Mouse (Mus musculus) heart, embryonic 11.5 days (tissue): ENCODE measurements at regions not wholly inside any gene's neighbourhood (a gene's known extent, or its start where the extent isn't known, plus 50 kb on each side); places are given as distances from the start of the nearest gene placed in this dataset.

ENCODE experiments used
- ATAC-seq: fragments of 200-750 bp; cut with Nextera tagmentation; replicated peaks from 2 replicates; pipeline ENCODE4 v1.8.0; 2017; ENCODE audit warnings: moderate library complexity; ENCODE audit not compliant: insufficient number of reproducible peaks, low FRiP score, low TSS enrichment
- H3K27ac ChIP-seq: fragments of 300-500 bp; sonication (generic); 2 replicates; pipeline ENCODE4 v1.5.1; 2014; ENCODE audit warnings: mild to moderate bottlenecking, low read depth, low read length
- H3K27me3 ChIP-seq: fragments of 300-500 bp; sonication (generic); 2 replicates; pipeline ENCODE4 v1.6.1; 2014; ENCODE audit warnings: mild to moderate bottlenecking, low read length, mixed read lengths; ENCODE audit not compliant: control insufficient read depth, insufficient read depth
- H3K36me3 ChIP-seq: fragments of 300-500 bp; sonication (generic); 2 replicates; pipeline ENCODE4 v1.6.1; 2014; ENCODE audit warnings: mild to moderate bottlenecking, low read length, moderate library complexity, mixed read lengths; ENCODE audit not compliant: control insufficient read depth, insufficient read depth
- H3K4me1 ChIP-seq: fragments of 300-500 bp; sonication (generic); 2 replicates; pipeline ENCODE4 v1.6.1; 2014; ENCODE audit warnings: low read length; ENCODE audit not compliant: control insufficient read depth, insufficient read depth
- H3K4me2 ChIP-seq: fragments of 300-500 bp; sonication (generic); 2 replicates; pipeline ENCODE4 v1.6.1; 2014; ENCODE audit warnings: mild to moderate bottlenecking, moderate library complexity
- H3K4me3 ChIP-seq: fragments of 300-500 bp; sonication (generic); 2 replicates; pipeline ENCODE4 v1.5.1; 2014; ENCODE audit warnings: low read depth, low read length
- H3K9ac ChIP-seq: fragments of 300-500 bp; sonication (generic); 2 replicates; pipeline ENCODE4 v1.6.1; 2014; ENCODE audit warnings: mild to moderate bottlenecking, low read depth, low read length, moderate library complexity
- H3K9me3 ChIP-seq: fragments of 300-500 bp; sonication (generic); replicated peaks from 2 replicates; pipeline ENCODE4 v1.6.1; 2016; ENCODE audit warnings: low read length; ENCODE audit not compliant: control insufficient read depth
- WGBS: fragments of 180-500 bp; shearing (Covaris S2); extraction: QIAGEN DNeasy Blood & Tissue Kit; methylation state at CpG from one replicate; pipeline ENCODE4 v1.1.7; 2014; ENCODE audit not compliant: insufficient replicate concordance; 5-methylcytosine and 5-hydroxymethylcytosine counted together

DNA sequence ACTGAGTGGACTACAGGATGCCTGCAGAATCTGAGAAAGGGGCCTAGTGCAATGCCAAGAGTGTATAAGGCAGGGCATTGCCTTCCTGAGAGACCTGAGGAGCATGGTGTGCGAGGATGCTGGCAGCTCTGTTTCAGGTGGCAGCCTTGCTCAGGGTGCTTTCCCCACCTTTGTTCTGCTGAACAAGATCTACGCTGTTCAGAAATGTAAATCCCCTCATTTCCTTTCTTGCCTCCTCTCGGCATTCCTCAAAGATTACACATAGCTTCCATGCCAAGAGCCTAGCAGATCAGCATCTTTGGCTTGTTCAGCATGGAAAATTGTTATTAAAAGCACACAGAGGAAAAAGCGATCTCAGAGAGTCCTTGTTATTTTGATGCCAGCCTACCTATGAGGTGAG is 128.6 kb upstream of the Flrt2 start:
- Histone ChIP-seq H3K4me2 (no peak overlapping the region), H3K4me1 (peaks cover 2% of the 10 kb centered on the region; the same call in 1 of the 2 replicates), H3K36me3 (no peaks in the 10 kb centered on the region), H3K4me3 (no peak overlapping the region), H3K27ac (no peak overlapping the region), H3K27me3 (no peaks in the 10 kb centered on the region), H3K9me3 (no peaks in the 10 kb centered on the region; the same call in 1 of the 2 replicates), H3K9ac (no peak overlapping the region)
- ATAC-seq = no peak
- 39% methylated on average over 4 of the region's 4 CpGs for WGBS

DNA sequence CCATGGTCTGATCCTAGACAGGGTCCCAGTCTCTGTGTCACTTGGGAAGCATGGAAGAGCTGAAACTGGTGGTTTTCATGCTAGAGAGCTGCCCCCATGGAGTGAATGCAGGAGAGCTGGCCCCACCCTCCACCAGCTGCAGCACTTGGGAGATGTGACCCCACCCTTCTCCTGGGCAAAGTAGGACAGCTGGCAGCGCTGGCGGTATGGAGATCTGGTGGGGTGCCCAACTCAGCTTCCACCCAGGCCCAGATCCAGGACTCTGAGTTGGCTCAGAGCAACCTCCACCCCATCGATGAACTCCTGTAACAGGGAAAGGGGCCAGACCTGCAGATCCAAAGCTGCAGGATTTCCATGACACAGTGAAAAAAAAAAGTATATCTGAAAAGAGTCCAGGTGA is 115.3 kb upstream of the Flrt2 start:
- ATAC-seq = no peak
- no peaks in the 10 kb centered on the region for H3K36me3 ChIP-seq
- H3K9ac ChIP-seq = no peak overlapping the region
- H3K4me3 ChIP-seq = no peak overlapping the region
- no peaks in the 10 kb centered on the region for H3K4me1 ChIP-seq
- no peaks in the 10 kb centered on the region for H3K27me3 ChIP-seq
- 78% methylated on average over 3 of the region's 3 CpGs for WGBS
- no peak overlapping the region for H3K27ac ChIP-seq
- no peaks in the 10 kb centered on the region for H3K9me3 ChIP-seq
- H3K4me2 ChIP-seq = no peak overlapping the region

DNA sequence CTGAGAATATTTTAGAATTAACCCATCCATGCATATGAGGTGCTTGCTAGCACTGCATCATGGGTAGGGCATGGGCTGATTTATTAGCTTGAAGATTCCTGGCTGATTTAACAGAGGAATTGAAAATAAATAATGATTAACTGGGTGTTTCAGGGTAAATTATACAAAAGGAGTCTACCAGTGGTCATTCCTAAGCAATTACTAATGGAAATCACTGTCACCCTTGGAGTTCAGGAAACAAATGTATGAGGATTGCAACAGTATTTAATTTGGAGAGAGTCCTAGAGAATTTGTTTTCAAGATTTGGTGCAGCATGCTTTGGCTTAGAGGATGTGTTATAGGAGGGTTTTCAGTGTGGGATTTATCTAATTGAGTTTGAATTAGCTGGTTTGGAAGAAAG is 103.0 kb upstream of the Flrt2 start:
- Histone ChIP-seq H3K27me3 (no peaks in the 10 kb centered on the region), H3K4me2 (no peak overlapping the region), H3K4me3 (no peak overlapping the region), H3K27ac (no peak overlapping the region), H3K9ac (no peak overlapping the region), H3K4me1 (no peaks in the 10 kb centered on the region), H3K36me3 (no peaks in the 10 kb centered on the region), H3K9me3 (no peaks in the 10 kb centered on the region)
- ATAC-seq = no peak

DNA sequence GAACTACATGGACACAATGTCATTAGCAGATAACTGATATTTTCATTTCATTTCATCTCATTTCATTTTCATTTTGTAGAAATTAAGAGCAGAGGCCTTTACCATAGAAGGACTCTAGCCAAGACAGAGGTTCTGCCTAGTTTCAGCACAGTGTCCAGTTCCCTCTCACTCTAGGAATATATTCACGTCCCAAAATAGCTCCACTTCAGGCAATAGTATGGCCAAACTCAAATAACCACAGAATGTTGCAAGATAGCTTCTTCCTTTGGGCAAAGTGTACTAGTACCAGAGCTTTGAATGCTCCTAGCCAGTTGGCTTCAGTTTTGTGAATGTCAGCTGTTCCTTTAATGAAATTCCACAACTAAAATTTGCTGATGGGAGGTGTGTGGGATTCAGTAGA is 72.7 kb upstream of the Flrt2 start:
- Histone ChIP-seq H3K9ac (no peak overlapping the region), H3K27ac (no peak overlapping the region), H3K4me2 (no peak overlapping the region), H3K36me3 (no peaks in the 10 kb centered on the region), H3K9me3 (no peaks in the 10 kb centered on the region), H3K4me3 (no peak overlapping the region), H3K27me3 (no peaks in the 10 kb centered on the region), H3K4me1 (no peaks in the 10 kb centered on the region)
- 51% methylated on average over 1 of the region's 1 CpGs for WGBS
- no peak for ATAC-seq

DNA sequence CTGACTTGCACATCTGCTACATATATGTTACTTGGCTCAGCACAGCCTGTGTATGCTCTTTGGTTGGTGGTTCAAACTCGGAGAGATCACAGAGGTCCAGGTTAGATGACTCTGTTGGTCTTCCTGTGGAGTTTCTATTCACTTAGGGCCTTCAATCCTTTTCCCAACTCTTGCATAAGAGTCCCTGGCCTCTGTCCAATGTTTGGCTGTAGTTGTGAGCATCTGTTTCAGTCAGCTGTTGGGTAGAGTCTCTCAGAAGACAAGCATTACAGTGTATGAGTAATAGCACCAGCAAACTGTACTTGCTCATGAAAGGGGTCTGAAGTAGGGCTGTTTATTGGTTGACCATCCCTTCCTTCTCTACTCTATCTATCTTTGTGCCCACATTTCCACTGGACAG is 61.0 kb upstream of the Flrt2 start:
- no peaks in the 10 kb centered on the region for H3K9me3 ChIP-seq
- no peak overlapping the region for H3K27ac ChIP-seq
- no peaks in the 10 kb centered on the region for H3K27me3 ChIP-seq
- WGBS = 74% methylated on average over 1 of the region's 1 CpGs
- H3K4me2 ChIP-seq = no peak overlapping the region
- no peaks in the 10 kb centered on the region for H3K36me3 ChIP-seq
- no peak overlapping the region for H3K4me3 ChIP-seq
- no peak for ATAC-seq
- H3K9ac ChIP-seq = no peak overlapping the region
- no peaks in the 10 kb centered on the region for H3K4me1 ChIP-seq

DNA sequence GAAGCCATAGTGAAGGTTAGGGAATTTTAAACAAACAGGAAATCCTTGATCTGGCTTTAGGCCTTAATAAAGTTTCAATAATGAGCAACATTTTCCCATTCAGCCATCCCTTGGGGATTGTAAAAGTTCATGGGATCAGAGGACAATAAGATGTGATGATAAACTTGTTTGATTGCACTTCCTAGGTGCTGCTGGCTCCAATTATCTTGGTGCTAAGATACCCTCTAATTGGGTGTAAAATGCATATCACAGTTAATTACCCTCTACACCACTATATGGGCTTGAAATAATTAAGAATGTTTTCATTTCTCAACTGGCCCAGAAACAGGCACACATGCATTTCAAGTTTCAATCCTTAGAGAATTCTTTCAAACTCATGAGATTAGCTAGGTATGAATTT is 55.4 kb upstream of the Flrt2 start:
- H3K9me3 ChIP-seq = no peaks in the 10 kb centered on the region
- no peaks in the 10 kb centered on the region for H3K36me3 ChIP-seq
- no peak overlapping the region for H3K9ac ChIP-seq
- H3K27me3 ChIP-seq = no peaks in the 10 kb centered on the region
- H3K4me2 ChIP-seq = no peak overlapping the region
- no peak overlapping the region for H3K4me3 ChIP-seq
- no peak for ATAC-seq
- H3K4me1 ChIP-seq = no peaks in the 10 kb centered on the region
- H3K27ac ChIP-seq = no peak overlapping the region

DNA sequence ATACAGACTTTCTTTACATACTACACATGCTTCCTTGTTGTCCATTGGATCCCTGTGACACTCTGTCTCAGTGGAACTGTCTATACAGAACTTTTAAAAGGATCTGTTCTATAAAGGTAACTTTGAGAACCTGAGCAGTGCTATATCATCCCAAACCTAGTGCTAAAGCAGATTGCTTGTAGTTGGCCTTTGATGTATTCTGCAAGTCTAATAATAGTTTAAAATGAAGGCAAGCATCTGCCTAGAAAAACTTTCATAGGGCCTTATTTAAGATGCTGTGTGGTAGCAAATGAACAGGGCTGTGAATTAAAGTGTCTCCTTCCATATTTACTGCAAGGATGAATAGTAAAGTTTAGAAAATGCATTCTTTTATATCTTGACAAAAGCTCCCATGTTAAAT is 52.1 kb upstream of the Flrt2 start:
- Histone ChIP-seq H3K4me2 (no peak overlapping the region), H3K4me3 (no peak overlapping the region), H3K27me3 (no peaks in the 10 kb centered on the region), H3K4me1 (no peaks in the 10 kb centered on the region), H3K9ac (no peak overlapping the region), H3K27ac (no peak overlapping the region), H3K9me3 (no peaks in the 10 kb centered on the region), H3K36me3 (no peaks in the 10 kb centered on the region)
- no peak for ATAC-seq

DNA sequence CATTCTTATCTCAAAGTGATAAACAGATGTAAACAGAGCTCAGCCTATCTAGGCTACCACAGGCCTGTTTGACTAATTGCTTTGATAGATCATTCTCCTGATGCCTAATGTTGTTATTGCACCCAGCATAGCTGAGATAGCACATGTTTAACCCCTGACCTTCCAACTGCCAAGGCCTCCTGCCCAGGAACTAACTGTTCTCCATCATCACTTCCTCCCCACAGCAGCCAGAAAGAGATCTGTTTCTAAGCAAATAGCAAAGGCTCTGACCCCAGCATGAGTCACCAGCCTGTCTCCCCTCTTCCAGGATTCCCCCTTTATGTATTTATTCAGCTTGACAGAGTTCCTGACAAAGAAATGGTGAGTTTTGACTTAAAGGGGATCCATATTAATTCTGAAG is 50.4 kb upstream of the Flrt2 start:
- Histone ChIP-seq H3K4me2 (no peak overlapping the region), H3K36me3 (no peaks in the 10 kb centered on the region), H3K9ac (no peak overlapping the region), H3K4me1 (no peaks in the 10 kb centered on the region), H3K9me3 (no peaks in the 10 kb centered on the region), H3K4me3 (no peak overlapping the region), H3K27ac (no peak overlapping the region), H3K27me3 (no peaks in the 10 kb centered on the region)
- no peak for ATAC-seq
